Mouse (Mus musculus): ENCODE measurements at regions not wholly inside any gene's neighbourhood (a gene's known extent, or its start where the extent isn't known, plus 50 kb on each side); places are given as distances from the start of the nearest gene placed in this dataset.
"Not testable (repeated sequence)": the region's sequence is repeated elsewhere in the genome, so short reads cannot be mapped to it uniquely, and the experiment has no call there.

DNA sequence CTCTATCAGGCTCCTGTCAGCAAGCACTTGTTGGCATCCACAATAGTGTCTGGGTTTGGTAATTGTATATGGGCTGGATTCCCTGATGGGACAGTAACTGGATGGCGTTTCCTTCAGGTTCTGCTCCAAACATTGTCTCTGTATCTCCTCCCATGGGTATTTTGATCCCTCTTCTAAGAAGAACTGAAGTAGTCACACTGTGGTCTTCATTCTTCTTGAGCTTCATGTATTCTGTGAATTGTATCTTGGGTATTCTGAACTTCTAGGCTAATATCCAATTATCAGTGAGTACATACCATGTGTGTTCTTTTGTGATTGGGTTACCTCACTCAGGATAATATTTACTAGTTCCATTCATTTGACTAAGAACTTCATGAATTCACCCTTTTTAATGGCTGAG, 119.2 kb upstream of the Gm21119 start:
- not testable (repeated sequence) for H3K4me1 ChIP-seq (ENCODE audit: control insufficient read depth, insufficient read depth, low read length); H3K4me3 ChIP-seq (ENCODE audit: insufficient read depth, low read length); H3K27ac ChIP-seq (ENCODE audit: insufficient read depth, low read length)

DNA sequence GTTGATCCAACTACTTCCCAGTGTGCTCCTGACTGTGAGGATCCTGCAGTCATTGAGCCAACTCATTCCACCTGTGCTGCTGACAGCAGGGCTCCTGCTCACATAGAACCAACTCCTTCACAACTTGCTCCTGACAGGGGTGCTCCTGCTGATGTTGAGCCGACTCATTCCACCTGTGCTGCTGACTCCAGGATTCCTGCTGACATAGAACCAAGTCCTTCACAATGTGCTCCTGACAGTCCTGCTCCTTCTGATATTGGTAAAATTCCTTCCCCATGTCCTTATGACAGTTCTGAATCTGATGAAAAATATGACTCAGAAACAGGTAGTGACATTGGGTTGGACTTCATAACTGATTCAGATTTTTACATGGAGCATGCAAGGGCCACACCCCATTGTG, 100.8 kb upstream of the Gm21119 start:
- not testable (repeated sequence) for H3K27ac ChIP-seq (ENCODE audit: insufficient read depth, low read length); H3K4me3 ChIP-seq (ENCODE audit: insufficient read depth, low read length); H3K4me1 ChIP-seq (ENCODE audit: control insufficient read depth, insufficient read depth, low read length)

DNA sequence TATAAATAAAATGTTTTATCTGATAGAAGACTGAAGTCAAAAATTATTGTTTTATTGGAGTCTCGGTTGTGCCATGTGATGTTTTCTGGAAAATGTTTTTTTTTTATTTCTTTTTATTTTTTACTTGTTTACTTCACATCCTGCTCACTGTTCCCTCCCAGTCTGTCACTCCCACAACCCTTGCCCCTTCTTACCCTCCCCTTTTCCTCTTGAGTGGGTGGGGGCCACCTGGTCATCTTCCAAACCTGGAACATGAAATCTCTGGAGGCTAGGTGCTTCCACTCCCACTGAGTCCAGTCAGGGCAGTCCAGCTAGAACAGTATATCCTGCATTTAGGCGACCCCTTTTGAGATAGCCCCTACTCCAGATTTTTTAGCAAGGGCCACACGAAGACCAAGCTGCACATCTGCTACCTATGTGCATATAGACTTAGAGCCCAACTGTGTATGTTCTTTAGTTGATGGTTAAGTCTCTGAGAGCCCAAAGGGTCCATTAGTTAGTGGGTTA, 98.3 kb upstream of the Gm21119 start:
- not testable (repeated sequence) for H3K4me1 ChIP-seq (ENCODE audit: control insufficient read depth, insufficient read depth, low read length); H3K27ac ChIP-seq (ENCODE audit: insufficient read depth, low read length)

DNA sequence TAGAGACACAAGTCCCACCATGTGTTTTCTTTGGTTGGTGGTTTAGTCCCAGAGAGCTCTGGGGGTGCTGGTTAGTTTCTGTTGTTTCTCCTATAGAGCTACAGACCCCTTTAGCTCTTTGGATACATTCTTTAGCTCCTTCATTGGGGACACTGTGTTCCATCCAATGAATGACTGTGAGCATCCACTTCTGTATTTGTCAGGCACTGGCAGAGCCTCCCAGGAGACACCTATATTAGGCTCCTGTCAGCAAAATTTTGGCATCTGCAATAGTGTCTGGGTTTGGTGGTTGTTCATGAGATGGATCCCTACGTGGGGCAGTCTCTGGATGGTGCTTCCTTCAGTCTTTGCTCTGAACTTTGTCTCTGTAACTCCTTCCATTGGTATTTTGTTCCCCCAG, 97.2 kb upstream of the Gm21119 start:
- H3K27ac ChIP-seq (ENCODE audit: insufficient read depth, low read length); H3K4me1 ChIP-seq (ENCODE audit: control insufficient read depth, insufficient read depth, low read length); H3K4me3 ChIP-seq (ENCODE audit: insufficient read depth, low read length): not testable (repeated sequence)

More for the DNA sequence above, 98.3 kb upstream of the Gm21119 start:
- not testable (repeated sequence) for H3K4me3 ChIP-seq (ENCODE audit: insufficient read depth, low read length)

DNA sequence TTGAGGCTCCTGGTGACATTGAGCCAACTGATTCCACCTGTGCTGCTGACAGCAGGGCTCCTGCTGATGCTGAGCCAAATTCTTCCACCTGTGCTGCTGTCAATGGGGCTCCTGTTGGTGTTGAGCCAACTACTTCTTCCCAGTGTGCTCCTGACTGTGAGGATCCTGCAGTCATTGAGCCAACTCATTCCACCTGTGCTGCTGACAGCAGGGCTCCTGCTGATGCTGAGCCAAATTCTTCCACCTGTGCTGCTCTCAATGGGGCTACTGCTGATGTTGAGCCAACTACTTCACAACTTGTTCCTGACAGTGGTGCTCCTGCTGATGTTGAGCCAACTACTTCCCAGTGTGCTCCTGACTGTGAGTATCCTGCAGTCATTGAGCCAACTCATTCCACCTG, 90.2 kb upstream of the Gm21119 start:
- H3K4me3 ChIP-seq (ENCODE audit: insufficient read depth, low read length); H3K27ac ChIP-seq (ENCODE audit: insufficient read depth, low read length); H3K4me1 ChIP-seq (ENCODE audit: control insufficient read depth, insufficient read depth, low read length): not testable (repeated sequence)

DNA sequence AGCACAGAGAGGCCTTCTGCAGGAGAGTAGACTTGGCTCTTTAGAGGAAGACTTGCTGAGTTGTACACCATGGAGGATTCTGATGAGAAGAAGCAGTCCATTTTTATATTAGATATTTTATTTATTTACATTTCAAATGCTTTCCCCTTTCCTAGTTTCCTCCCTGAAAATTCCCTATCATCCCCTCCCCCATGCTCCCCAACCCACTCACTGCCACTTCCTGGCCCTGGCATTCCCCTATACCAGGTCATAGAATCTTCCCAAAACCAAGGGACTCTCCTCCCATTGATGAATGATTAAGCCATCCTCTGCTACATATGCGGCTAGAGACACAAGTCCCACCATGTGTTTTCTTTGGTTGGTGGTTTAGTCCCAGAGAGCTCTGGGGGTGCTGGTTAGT, 85.7 kb upstream of the Gm21119 start:
- not testable (repeated sequence) for H3K4me3 ChIP-seq (ENCODE audit: insufficient read depth, low read length); H3K27ac ChIP-seq (ENCODE audit: insufficient read depth, low read length); H3K4me1 ChIP-seq (ENCODE audit: control insufficient read depth, insufficient read depth, low read length)

DNA sequence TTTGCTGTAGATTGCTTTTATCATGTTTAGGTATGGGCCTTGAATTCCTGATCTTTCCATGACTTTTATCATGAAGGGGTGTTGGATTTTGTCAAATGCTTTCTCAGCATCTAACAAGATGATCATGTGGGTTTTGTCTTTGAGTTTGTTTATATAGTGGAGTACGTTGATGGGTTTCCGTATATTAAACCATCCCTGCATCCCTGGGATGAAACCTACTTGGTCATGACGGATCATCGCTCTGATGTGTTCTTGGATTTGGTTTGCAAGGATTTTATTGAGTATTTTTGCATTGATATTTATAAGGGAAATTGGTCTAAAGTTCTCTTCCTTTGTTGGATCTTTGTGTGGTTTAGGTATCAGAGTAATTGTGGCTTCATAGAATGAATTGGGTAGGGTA, 75.7 kb upstream of the Gm21119 start:
- H3K27ac ChIP-seq (ENCODE audit: insufficient read depth, low read length); H3K4me3 ChIP-seq (ENCODE audit: insufficient read depth, low read length); H3K4me1 ChIP-seq (ENCODE audit: control insufficient read depth, insufficient read depth, low read length): not testable (repeated sequence)

DNA sequence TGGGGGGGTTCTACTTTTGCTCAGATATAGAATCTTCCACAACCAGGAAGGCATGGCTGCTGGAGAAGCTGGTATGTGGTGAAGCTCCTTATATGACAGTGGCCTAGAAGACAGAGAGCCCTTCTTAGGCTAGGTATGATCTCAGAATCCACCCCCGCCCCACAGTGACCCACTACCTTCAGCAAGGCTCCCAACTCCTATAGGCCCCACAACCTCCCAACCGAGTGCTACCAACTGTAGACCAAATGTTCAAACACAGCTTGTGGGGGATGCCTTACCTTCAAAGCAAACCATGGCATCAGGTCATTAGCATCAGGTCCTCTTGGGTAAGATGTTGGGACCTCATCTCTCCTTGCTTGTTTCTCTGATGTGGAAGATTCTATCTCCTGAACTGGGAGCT, 70.6 kb upstream of the Gm21119 start:
- H3K4me1 ChIP-seq (ENCODE audit: control insufficient read depth, insufficient read depth, low read length); H3K27ac ChIP-seq (ENCODE audit: insufficient read depth, low read length); H3K4me3 ChIP-seq (ENCODE audit: insufficient read depth, low read length): not testable (repeated sequence)

DNA sequence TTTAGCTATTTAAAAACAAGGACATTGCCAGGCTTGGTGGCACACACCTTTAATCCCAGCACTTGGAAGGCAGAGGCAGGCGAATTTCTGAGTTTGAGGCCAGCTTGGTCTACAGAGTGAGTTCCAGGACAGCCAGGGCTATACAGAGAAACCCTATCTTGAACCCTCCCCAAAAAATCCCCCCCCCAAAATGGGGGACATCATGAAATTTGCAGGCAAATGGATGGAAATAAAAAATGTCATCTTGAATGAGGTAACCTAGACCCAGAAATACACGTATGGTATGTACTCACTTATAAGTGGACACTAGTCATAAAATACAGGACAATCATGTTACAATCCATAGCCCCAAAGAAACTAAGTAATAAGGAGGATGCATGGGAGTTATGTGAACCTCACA, 69.4 kb upstream of the Gm21119 start:
- not testable (repeated sequence) for H3K27ac ChIP-seq (ENCODE audit: insufficient read depth, low read length); H3K4me1 ChIP-seq (ENCODE audit: control insufficient read depth, insufficient read depth, low read length); H3K4me3 ChIP-seq (ENCODE audit: insufficient read depth, low read length)

DNA sequence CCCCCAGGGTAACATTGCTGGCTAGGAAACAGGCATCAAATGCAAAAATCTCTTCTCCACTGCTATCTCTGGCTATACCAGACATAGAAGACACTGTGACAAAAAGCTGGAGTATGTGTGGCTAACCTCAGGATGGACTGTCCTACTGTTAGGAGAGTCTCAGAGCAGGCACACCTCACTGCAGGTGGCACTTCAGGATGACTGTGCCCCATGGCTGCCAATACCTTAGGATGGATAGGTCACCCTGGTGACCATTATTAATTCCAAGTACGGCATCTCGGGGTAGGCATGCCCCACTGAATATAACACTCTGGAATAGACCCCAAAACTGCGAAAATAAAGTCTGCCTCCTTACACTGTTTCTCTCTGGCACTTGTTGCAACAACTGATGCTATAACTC, 68.3 kb upstream of the Gm21119 start:
- H3K27ac ChIP-seq (ENCODE audit: insufficient read depth, low read length); H3K4me3 ChIP-seq (ENCODE audit: insufficient read depth, low read length); H3K4me1 ChIP-seq (ENCODE audit: control insufficient read depth, insufficient read depth, low read length): not testable (repeated sequence)

DNA sequence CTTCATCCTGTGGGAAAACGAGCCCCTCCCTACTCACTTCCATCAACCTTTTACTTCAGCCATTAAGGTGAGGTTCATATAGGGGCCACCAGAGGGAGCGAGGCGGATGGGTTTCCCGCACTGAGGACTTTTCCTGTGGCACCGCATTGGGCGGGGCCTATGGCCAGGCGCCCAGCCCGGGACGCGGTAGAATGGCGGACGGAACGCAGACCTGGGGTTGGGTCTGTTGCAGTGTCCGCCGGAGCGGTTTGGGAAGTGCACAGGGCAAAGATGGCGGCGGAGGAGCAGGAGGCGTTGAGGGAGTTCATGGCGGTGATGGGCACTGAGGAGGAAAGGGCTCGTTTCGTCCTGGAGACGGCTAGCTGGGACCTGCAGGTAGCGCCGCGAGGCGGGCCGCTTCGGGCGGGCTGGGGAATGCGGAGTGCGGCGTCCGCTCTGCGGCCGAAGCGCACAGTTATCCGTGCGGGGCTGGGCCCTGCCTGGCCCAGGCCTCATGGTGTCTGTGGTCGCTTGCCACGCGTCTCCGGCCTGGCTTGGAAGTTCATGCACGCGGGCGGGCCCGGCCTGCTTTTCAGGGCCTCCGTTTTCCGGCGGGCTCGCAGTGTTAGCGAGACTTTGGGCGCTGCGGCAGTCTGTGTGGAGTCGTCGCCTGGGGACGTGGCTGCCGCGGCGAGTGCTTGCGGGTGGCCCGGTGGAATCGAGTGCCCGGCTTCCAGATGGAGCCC, 64.5 kb upstream of the Gm21119 start:
- not testable (repeated sequence) for H3K4me1 ChIP-seq (ENCODE audit: control insufficient read depth, insufficient read depth, low read length)
- Histone ChIP-seq H3K27ac (ENCODE audit: insufficient read depth, low read length) (peak overlapping the region; percentile 46; the same call in 1 of the 2 replicates), H3K4me3 (ENCODE audit: insufficient read depth, low read length) (peak overlapping the region; percentile 77)
- TF ChIP-seq CTCF (IDR thresholded peaks at IDR 0.05; ENCODE audit: extremely low read depth, insufficient read depth, low read length), result 0 out of 2 replicates have a peak, but pooled peaks have one; percentile 13

DNA sequence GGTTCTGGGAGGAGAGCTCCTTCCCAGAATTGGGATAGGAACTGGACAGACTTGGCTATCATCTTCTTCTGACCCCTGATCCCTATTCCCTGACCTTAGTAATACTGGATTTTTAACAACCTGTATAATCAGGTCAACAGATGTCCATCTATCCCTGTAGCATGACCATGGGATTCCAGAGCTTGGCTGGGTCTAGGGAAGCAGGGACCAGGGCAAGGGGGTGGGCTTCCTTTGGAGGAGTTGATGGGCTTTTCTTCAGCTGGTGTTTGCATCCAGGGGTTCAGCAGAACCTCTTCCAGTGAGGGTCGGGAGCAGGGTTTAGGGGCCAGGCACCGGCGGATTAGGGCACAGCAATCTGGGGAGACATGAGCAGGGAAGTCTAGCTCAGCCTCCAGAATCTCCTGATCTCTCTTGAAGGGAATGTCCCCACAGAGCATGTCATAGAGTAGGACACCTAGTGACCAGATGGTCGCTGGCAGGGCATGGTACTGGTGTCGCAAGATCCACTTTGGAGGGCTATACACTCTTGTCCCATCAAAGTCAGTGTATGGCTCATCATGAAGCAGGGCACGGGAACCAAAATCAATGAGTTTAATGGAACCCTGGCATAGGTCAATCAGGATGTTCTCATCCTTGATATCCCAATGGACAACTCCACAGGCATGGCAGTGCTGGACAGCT, 58.1 kb upstream of the Gm21119 start:
- H3K4me1 ChIP-seq (ENCODE audit: control insufficient read depth, insufficient read depth, low read length); H3K27ac ChIP-seq (ENCODE audit: insufficient read depth, low read length); H3K4me3 ChIP-seq (ENCODE audit: insufficient read depth, low read length): not testable (repeated sequence)

DNA sequence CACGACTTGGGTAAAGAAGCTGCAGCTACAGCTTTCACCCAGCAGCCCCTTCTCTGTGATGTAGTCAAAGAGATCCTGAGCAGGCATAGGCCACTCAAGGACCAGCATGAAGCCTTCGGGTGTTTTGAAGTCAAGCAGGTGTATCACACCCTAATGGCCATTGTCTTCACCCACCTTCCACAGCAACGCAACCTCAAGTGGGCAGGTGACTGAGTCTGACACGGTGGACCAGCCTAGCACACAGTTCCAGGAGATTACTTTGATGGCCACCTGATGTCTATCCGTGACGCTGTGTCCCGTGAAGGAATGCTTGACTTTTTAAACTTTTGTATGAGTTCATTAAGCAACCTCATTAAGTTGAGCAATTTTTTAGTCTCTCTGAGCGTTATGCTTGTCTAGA, 57.5 kb upstream of the Gm21119 start:
- H3K4me1 ChIP-seq (ENCODE audit: control insufficient read depth, insufficient read depth, low read length); H3K27ac ChIP-seq (ENCODE audit: insufficient read depth, low read length); H3K4me3 ChIP-seq (ENCODE audit: insufficient read depth, low read length): not testable (repeated sequence)

DNA sequence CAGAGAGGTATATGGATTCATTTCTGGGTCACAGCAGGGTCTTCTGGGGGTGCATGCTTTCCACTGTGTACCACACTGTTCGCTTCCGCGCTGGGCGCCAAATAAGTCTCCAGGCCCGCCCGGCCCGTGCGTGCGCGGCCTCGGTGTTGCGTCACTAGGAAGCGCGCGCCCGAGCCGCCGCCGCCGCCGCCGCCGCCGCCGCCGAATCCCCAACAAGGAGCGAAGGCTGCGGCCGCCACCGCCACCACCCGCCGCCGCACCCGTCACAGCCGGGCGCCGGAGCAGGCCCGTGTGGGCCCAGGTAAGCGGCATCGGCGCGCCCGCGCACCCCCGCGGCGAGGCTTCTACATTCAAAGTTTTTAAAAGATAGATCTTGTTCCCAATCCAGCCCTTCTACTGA, 57.1 kb upstream of the Gm21119 start:
- not testable (repeated sequence) for H3K4me1 ChIP-seq (ENCODE audit: control insufficient read depth, insufficient read depth, low read length); H3K27ac ChIP-seq (ENCODE audit: insufficient read depth, low read length); H3K4me3 ChIP-seq (ENCODE audit: insufficient read depth, low read length)
